Mouse (Mus musculus): Measurements from ENCODE around the gene Gm42372. TPM values are rescaled to one million over a fixed set of nuclear protein-coding genes. Genes with fewer than 3 reads are reported as not detected.

The Gm42372 gene
- polyA plus RNA-seq, 1 experiment from 2014 or later, result 0.24 TPM

- Histone ChIP-seq H3K27me3 (ENCODE audit: insufficient read depth, poor library complexity, severe bottlenecking) (no peaks in the 10 kb centered on the region), H3K36me3 (peaks cover 73% of the 10 kb centered on the region), H3K4me1 (peaks cover 33% of the 10 kb centered on the region), H3K9me3 (no peaks in the 10 kb centered on the region), H3K27ac (peak overlapping the region; percentile 7; the same call in 1 of the 2 replicates), H3K4me3 (no peak overlapping the region)
- DNase-seq (ENCODE audit: low spot score), result no peak
- 35% methylated on average over 4 of the region's 4 CpGs for WGBS
These were observed 16.3 kb downstream of the Gm42372 start for GRCm38 (mm10) chr7:16999233-16999632.

- WGBS, result 19% methylated on average over 4 of the region's 4 CpGs
- H3K4me3 ChIP-seq, result no peak overlapping the region
- DNase-seq (ENCODE audit: low spot score), result peak; percentile 92
- H3K27me3 ChIP-seq (ENCODE audit: insufficient read depth, poor library complexity, severe bottlenecking), result no peaks in the 10 kb centered on the region
- H3K36me3 ChIP-seq, result peaks cover 77% of the 10 kb centered on the region
- peak overlapping the region; percentile 7; the same call in 1 of the 2 replicates for H3K27ac ChIP-seq
- no peaks in the 10 kb centered on the region for H3K9me3 ChIP-seq
- H3K4me1 ChIP-seq, result peaks cover 32% of the 10 kb centered on the region
These were observed 16.8 kb downstream of the Gm42372 start for GRCm38 (mm10) chr7:16999650-17000049.

GRCm38 (mm10) chr7:17002375-17003195 is 19.7 kb downstream of the Gm42372 start:
- Histone ChIP-seq H3K27me3 (ENCODE audit: insufficient read depth, poor library complexity, severe bottlenecking) (no peaks in the 10 kb centered on the region), H3K36me3 (peaks cover 79% of the 10 kb centered on the region), H3K9me3 (no peaks in the 10 kb centered on the region), H3K27ac (no peak overlapping the region), H3K4me1 (peaks cover 5% of the 10 kb centered on the region; the same call in 1 of the 2 replicates), H3K4me3 (no peak overlapping the region)
- WGBS, result 13% methylated on average over 7 of the region's 7 CpGs
- peak; percentile 89 for DNase-seq (ENCODE audit: low spot score)

- 78% methylated on average over 7 of the region's 7 CpGs for WGBS
- H3K36me3 ChIP-seq, result peaks cover 79% of the 10 kb centered on the region
- H3K9me3 ChIP-seq, result no peaks in the 10 kb centered on the region
- no peaks in the 10 kb centered on the region for H3K27me3 ChIP-seq (ENCODE audit: insufficient read depth, poor library complexity, severe bottlenecking)
- no peak overlapping the region for H3K4me3 ChIP-seq
- peaks cover 4% of the 10 kb centered on the region; the same call in 1 of the 2 replicates for H3K4me1 ChIP-seq
- H3K27ac ChIP-seq, result no peak overlapping the region
- DNase-seq (ENCODE audit: low spot score), result no peak
These were observed 20.5 kb downstream of the Gm42372 start for GRCm38 (mm10) chr7:17003230-17003960.

GRCm38 (mm10) chr7:17004716-17005115 is 21.8 kb downstream of the Gm42372 start:
- Histone ChIP-seq H3K27ac (peak overlapping the region; percentile 29; the same call in 1 of the 2 replicates), H3K9me3 (no peaks in the 10 kb centered on the region), H3K27me3 (ENCODE audit: insufficient read depth, poor library complexity, severe bottlenecking) (no peaks in the 10 kb centered on the region), H3K4me1 (no peaks in the 10 kb centered on the region), H3K36me3 (peaks cover 82% of the 10 kb centered on the region), H3K4me3 (no peak overlapping the region)
- WGBS, result 80% methylated on average over 7 of the region's 7 CpGs
- DNase-seq (ENCODE audit: low spot score), result no peak

GRCm38 (mm10) chr7:17007300-17007699 is 24.4 kb downstream of the Gm42372 start:
- Histone ChIP-seq H3K4me1 (no peaks in the 10 kb centered on the region), H3K9me3 (no peaks in the 10 kb centered on the region), H3K4me3 (no peak overlapping the region), H3K27ac (no peak overlapping the region), H3K27me3 (ENCODE audit: insufficient read depth, poor library complexity, severe bottlenecking) (no peaks in the 10 kb centered on the region), H3K36me3 (peaks cover 89% of the 10 kb centered on the region)
- DNase-seq (ENCODE audit: low spot score), result no peak
- WGBS, result 86% methylated on average over 4 of the region's 4 CpGs

- 90% methylated on average over 16 of the region's 16 CpGs for WGBS
- Histone ChIP-seq H3K9me3 (no peaks in the 10 kb centered on the region), H3K4me3 (no peak overlapping the region), H3K27ac (no peak overlapping the region), H3K4me1 (no peaks in the 10 kb centered on the region), H3K27me3 (ENCODE audit: insufficient read depth, poor library complexity, severe bottlenecking) (no peaks in the 10 kb centered on the region), H3K36me3 (peaks cover 98% of the 10 kb centered on the region)
- DNase-seq (ENCODE audit: low spot score), result no peak
These were observed 26.6 kb downstream of the Gm42372 start for GRCm38 (mm10) chr7:17009326-17010009.

- no peak for DNase-seq (ENCODE audit: low spot score)
These were observed 27.1 kb downstream of the Gm42372 start for GRCm38 (mm10) chr7:17010010-17010347.

GRCm38 (mm10) chr7:17011909-17012590 is 29.2 kb downstream of the Gm42372 start:
- Histone ChIP-seq H3K9me3 (no peaks in the 10 kb centered on the region), H3K4me3 (no peak overlapping the region), H3K36me3 (peaks cover 98% of the 10 kb centered on the region), H3K27me3 (ENCODE audit: insufficient read depth, poor library complexity, severe bottlenecking) (no peaks in the 10 kb centered on the region), H3K4me1 (peaks cover 4% of the 10 kb centered on the region), H3K27ac (no peak overlapping the region)
- 90% methylated on average over 7 of the region's 7 CpGs for WGBS
- no peak for DNase-seq (ENCODE audit: low spot score)

More at GRCm38 (mm10) chr7:17010010-17010347, 27.1 kb downstream of the Gm42372 start:
- Histone ChIP-seq H3K36me3 (peaks cover 98% of the 10 kb centered on the region), H3K4me3 (no peak overlapping the region), H3K27me3 (ENCODE audit: insufficient read depth, poor library complexity, severe bottlenecking) (no peaks in the 10 kb centered on the region), H3K27ac (no peak overlapping the region), H3K4me1 (no peaks in the 10 kb centered on the region), H3K9me3 (no peaks in the 10 kb centered on the region)
- 88% methylated on average over 5 of the region's 5 CpGs for WGBS

GRCm38 (mm10) chr7:17015381-17015780 is 32.5 kb downstream of the Gm42372 start:
- Histone ChIP-seq H3K27me3 (ENCODE audit: insufficient read depth, poor library complexity, severe bottlenecking) (no peaks in the 10 kb centered on the region), H3K4me1 (peaks cover 8% of the 10 kb centered on the region), H3K4me3 (no peak overlapping the region), H3K27ac (no peak overlapping the region), H3K36me3 (peaks cover 93% of the 10 kb centered on the region), H3K9me3 (no peaks in the 10 kb centered on the region)
- no peak for DNase-seq (ENCODE audit: low spot score)
- 84% methylated on average over 6 of the region's 6 CpGs for WGBS

GRCm38 (mm10) chr7:17017036-17017435 is 34.1 kb downstream of the Gm42372 start:
- Histone ChIP-seq H3K4me1 (peaks cover 10% of the 10 kb centered on the region), H3K4me3 (no peak overlapping the region), H3K27me3 (ENCODE audit: insufficient read depth, poor library complexity, severe bottlenecking) (no peaks in the 10 kb centered on the region), H3K36me3 (peaks cover 94% of the 10 kb centered on the region), H3K9me3 (no peaks in the 10 kb centered on the region), H3K27ac (no peak overlapping the region)
- 83% methylated on average over 1 of the region's 1 CpGs for WGBS
- DNase-seq (ENCODE audit: low spot score), result no peak

GRCm38 (mm10) chr7:17017921-17018320 is 35.0 kb downstream of the Gm42372 start:
- no peak for DNase-seq (ENCODE audit: low spot score)
- H3K27ac ChIP-seq, result no peak overlapping the region
- 92% methylated on average over 2 of the region's 2 CpGs for WGBS
- H3K27me3 ChIP-seq (ENCODE audit: insufficient read depth, poor library complexity, severe bottlenecking), result no peaks in the 10 kb centered on the region
- H3K4me3 ChIP-seq, result no peak overlapping the region
- peaks cover 94% of the 10 kb centered on the region for H3K36me3 ChIP-seq
- peaks cover 19% of the 10 kb centered on the region for H3K4me1 ChIP-seq
- H3K9me3 ChIP-seq, result no peaks in the 10 kb centered on the region
